Mouse (Mus musculus) brain, adult 2 months (tissue): ENCODE data around the gene Tfap2c.

ENCODE experiments used
- DNase-seq: peaks from one replicate; pipeline ENCODE4 v3.0.0; 2011; ENCODE audit warnings: low read depth, low spot score

Gene Tfap2c

DNA sequence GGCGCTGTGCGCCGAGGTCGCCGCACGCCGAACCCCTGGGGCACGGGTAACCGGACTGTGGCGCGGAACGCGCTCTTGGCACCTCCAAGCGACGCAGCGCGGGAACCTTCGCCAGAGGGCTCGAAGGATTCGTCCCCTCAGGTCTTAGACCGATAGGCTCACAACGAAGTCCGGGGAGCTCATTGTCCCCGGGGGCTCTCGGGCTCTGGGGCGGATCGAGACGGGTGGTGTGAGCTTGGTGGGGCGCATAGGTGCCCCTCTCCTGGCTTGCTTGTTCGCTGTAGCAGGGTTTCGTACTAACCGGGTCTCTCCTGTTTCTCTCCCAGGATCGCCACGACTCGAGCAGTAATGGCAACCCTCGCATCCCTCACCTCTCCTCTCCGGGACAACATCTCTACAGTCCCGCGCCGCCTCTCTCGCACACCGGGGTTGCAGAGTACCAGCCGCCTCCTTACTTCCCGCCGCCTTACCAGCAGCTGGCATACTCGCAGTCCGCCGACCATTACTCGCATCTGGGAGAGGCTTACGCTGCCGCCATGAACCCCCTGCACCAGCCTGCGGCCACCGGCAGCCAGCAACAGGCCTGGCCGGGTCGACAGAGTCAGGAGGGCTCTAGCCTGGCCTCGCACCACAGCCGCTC is 1.8 kb downstream of the Tfap2c start:
- DNase-seq, result no peak

DNA sequence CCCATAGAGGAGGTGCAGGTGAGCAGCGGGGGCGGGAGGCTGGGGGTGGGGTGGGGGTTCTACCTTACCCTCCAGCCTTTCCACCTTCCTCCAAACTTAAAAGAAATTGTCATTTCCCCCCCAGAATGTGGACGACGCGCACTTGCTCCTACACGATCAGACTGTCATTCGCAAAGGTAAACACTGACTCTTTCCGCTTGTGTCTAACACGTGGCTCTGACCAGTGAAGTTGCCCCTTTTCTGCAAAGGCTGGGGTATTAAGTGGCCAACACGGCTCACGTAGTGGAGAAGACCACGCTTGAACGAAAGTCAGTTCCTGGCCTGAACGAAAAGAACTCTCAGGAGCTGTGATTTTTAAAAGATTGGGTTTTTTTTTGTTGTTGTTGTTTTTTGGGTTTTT is 2.5 kb downstream of the Tfap2c start:
- DNase-seq, result no peak

DNA sequence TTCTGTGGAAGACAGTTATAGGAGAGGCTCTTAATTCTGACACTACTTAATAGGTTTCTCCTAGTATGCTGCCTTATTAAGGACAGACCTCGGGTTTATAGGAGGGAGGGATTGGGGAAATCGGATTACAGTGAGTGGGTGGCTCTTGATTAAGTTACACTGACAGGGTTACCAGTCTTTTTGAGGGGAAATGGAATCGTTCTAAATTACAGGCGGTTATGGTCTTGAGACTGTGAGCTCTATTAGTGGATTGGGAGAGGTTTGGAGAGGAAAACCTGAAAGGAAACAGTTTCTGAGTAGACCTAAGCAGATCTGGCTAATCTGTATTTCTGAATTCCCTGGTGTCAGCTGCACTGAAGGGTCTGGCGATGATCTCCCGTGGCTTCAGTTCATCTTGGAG is 3.3 kb downstream of the Tfap2c start:
- DNase-seq, result no peak

DNA sequence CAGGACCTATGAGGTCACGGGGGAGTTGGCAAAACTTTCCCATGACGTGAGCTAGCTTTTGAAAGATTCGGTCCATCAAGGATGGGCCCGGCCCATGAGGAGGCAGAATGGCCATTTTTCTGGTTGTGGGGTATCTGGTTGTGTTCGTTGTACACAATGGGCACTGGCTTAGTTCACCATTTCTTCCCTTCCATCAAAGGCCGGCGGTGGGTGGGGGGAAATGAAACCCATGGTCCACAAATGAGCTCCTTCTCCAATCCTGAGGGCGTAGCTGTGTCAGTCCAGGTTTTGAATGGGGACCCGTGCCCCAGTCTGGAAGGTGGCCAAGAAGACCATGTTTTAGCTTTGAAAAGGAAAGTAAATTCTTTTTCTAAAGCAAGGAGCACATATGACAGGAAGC is 4.8 kb downstream of the Tfap2c start:
- no peak for DNase-seq

DNA sequence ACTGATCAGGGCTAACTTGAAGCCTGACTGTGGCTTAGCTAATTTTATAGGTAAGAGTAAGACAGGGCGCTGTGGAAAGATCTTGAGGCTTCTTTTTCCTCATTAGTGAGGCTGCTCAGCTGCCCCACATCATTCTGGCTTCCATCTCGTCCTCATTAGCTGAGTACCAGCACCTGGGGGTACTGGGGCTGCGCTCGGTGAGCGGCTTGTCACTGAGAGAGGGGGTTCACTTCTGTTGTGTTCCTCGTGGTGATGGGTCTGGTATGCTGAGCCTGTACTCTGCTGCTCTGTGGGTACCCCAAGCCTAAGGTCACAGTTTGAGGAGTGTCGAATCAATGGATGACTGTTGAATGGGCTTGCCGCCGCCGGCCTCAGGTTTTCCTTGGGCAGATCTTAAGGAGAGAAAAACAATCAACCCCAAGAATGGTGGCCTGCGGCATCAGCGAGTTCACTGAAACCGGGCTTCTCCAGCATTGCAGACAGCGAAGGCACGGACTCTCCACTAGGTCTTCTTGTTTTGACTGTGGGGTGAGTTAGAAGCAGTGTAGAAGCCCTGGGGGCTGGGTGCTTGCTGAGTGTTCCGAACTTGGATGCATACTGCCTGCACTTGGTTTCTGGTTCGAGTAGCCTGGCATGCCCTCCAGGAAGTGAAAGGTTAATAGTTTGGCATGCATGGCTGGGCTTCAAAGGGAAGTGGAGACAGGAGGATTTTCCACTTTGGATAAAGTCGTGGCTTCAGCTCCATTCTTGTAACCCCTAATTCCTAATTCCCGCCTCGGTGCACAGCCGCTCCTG is 9.5 kb downstream of the Tfap2c start:
- DNase-seq, result no peak

DNA sequence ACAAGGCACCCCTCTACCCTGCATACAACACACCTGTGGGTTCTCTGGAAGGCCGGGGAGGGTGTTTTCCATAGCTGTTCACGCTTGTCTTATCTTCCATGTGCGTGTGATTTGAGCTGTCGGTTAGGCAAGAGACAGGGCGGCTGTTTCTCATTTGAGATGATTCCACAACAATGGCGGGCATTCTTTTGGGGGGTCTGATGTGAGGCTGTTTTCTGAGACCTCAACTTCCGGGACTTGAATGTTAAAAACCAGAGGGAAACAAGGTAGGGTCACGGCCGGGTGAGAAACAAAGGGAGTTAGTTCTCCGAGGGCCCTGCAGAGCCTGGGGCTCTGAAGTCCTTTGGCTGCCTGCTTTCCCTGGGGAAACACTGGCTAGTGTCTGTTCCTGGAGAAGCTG is 11.6 kb downstream of the Tfap2c start:
- no peak for DNase-seq

DNA sequence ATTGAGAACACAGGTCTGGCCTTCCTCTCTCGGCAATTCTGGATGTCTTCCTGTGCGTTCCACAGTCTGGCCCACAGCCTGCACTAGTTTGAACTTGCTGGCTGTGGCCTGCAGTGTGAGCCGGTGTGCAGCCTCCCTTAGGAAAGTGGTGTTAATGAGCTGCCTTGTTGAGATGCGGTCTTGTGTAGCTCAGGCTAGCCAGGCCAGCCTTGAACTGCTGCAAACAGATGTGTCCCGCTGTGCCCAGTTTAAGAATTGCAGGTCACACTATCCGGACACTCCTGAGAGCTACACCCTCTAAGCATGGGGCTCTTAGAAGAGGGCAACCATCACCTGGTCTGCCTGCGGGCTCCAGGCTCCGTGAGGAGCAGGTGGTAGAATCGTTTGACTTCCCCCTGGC is 18.4 kb downstream of the Tfap2c start:
- no peak for DNase-seq

DNA sequence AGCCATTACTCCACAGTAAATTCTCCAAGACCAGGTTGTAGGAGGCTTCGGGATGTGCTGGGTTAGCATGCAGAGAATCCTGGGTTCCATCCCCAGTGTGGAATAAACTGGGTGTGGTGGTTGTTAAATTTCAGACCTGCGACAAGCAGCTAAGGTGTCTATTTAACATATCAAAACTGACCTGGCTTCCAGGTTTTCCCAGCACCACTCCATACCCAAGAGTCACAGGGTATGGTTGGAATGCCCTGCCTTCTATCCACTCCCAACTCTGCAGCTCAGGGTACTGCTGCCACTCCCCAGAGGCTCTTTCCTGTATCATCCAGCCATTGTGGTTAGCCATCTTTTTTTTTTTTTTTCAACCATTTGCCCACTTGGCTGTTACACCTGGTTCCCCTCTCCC is 19.1 kb downstream of the Tfap2c start:
- DNase-seq, result no peak

DNA sequence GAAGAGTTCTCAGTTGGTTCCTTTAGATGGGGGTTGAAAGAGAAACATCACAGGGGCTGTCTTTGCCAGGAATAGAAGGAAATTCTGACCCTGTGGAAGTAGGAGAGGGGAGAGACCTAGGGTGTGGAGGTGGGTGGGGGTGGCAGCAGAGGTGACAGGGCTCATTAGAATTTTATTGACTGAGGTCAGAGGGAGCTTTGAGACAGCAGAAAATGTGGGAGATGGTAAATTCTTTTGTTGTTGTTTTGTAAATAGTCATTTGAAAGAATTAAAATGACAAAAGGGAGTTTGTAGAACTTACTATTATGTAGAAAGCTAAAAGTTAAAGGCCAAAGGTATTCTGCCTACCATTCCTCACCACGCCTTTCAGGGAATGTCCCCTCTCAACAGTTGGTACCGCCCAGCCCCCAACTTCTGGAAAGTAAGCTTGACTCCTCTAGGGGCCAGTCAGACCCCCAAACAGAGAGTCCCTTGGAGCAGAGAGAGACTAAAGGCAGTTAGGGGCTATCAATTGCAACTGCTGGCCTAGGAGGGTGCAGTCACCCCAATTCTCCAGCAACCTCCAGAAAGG is 27.9 kb downstream of the Tfap2c start:
- DNase-seq, result no peak

DNA sequence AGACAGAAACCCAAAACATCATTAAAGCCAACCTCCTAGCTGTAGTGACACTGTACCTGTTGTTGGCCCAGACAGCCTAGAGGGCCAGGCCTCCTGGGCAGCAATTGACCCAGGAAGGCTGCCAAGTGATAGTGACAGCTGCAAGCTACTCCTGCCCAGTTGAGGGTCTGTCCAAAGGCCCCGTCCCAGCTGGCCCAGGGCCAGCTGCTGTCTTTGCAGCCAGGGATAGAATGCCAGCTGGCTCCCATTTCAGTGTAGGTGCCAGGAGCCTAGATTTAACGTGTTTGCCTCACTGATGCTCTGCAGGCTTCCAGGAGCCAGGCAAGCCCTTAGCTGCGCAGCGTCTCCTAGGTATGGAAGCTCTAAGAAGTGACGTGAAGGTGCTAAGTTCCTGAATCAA is 29.8 kb downstream of the Tfap2c start:
- DNase-seq, result peak; percentile 4

DNA sequence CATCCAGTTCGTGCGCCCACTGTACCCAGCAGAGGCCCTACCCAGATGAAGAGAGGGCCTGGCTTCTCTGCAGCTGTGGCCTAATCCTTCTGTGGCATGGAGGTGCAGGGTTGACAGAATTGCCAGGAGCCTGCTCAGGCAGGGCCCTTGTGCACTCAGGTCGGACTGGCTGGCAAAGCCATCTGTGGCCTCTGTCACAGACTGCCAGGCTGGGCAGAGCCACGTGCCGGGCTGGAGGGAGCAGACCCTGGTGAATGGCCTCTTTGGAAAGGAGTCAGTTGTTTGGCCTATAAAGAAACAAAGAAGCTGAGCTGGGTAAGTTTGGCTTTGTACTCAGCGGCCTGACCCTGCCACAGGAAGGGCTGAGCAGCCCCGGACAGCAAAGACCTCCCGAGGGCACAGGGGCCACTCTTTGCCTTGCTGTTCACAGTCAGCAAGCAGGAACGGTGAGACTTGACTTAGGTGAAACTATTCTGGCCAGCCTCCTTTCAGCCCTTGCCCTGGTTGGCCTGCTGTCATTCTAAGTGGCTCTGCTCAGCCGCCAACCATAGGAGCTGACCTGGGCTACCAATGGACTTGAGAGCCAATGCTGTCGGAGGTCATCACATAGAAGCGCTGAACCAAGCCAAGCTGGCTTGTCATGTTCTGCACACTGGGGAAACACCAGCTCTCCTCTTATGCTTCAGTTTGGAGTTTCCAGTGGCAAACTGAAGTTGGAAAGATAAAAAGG is 31.3 kb downstream of the Tfap2c start:
- DNase-seq, result no peak

DNA sequence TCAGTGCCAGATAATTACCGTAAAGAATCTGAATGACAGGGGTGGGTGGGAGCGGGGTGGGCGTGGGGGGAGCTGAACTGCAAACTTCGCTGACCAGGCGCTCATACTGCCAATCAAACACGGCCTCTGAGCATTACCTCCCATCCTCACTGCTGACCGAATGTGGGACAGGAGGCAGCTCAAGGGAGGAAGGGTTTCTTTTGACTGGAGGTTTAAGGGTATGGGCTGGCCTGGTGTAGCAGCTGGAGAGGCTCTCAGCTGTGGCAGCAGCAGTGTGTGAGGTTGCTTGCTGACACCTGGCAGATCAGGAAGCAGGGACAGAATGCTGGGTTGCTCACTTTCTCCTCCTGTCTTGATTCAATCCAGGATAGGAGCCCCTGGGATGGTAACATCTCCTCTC is 33.9 kb downstream of the Tfap2c start:
- DNase-seq, result no peak

DNA sequence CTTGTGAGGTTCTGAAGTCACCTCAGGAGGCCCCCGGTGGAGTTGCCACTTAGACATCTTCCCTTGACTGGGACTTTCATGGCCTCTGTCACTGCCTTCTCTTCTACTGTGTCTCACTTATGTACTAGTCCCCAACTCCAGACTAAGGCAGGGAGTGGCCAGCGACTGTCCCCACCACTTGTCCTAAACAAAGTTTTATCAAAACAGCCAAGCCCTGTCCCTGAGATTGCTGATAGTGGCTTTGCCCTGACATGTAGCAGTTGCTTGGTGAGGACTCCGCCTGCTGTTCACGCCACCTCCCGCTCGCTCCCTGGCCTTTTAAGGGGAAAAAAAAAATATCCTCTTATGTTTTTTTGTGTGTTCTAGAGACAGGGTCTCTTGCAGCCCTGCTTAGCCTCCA is 35.9 kb downstream of the Tfap2c start:
- no peak for DNase-seq

DNA sequence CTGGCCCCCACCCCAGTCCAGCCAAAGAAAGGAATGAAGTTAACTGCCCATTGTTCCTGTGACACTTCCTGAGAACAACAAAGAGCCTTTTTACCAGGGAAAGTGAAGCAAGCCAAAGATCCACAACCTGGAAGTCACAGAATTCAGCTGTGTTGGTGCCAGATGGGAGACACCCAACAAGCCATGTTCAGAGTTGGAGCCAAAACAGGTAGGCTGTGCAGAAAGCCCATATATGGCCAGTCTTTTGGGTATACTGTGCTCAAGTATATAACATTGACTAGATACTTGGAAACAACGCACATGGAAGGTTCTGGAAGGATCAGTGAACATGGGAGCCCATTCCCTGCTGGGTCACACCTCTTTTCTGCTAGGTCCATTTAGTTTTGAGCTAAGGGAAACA is 39.7 kb downstream of the Tfap2c start:
- DNase-seq, result no peak

DNA sequence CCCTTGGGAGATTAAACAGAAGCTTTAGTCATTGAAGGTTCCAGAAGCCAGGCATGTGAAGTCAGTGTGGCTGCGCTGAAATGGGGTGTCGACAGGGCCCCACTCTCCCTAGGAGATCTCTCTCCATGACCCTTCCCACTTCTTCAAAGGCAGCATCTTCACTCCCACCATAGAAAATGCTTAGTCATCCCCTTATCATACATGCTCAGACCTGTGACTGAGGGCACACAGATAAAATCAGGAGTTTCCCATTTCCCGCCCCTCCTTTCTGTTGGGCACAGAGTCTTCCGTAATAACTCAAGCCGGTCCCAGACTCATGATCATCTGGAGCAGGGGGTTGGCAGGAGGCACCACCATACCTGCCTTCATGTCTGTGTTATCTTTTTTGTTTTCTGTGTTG is 41.4 kb downstream of the Tfap2c start:
- no peak for DNase-seq

DNA sequence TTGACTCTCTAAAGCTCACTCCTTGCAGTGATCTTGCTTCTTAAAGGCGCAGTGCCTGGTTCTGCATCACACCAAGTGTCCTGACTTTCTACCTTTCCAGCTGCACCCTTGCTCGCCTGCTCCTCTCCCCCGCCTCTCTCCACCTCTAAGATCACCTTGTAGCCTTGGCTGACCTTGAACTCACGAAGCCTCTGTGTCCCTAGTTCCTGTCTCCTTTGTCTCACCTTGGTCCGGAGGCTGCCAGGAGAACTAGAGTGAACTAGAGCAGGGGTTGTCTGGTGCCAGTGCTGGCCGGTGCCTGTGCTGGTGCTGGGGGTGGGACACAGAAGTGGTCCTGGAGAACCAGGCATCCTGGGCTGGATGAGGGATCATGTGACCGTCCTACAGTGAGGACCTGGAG is 44.9 kb downstream of the Tfap2c start:
- no peak for DNase-seq

DNA sequence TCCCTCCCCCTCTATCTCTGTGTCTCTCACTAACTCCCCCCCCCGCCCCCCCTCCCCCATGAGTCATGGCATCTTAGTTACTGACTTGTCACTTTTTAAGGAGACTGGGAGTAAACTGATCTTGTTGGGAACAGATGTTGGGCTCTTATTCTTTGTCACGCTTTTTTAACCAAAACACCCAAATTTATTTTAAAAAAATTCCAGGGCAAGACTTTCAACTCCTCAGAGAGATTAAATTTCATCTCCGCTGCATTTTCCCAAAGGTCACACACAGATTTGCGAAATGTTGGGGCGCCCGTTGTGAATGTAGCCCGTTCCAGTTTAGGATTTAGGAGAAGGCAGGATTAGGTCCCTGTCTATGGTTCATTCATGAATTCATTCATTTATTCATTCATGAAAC is 47.7 kb downstream of the Tfap2c start:
- no peak for DNase-seq

DNA sequence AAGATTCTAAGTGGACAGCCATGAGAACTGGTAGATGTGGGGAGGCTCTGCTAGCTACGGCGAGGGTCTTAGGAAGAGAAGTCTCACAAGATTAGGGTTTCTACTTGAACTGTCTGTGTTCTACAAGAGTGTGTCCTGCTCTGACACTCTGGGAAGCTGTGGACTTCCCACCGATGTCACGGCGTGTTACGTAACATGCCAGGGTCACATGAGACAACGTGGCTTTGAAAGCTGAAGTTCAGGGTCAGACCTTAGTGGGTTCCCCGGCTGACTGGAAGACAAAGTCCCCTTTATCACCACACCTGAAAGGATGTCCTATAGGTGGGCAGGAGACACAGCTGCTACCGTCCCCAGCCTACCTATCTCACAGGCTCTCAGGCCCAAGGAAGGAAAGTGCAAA is 48.5 kb downstream of the Tfap2c start:
- DNase-seq, result no peak

DNA sequence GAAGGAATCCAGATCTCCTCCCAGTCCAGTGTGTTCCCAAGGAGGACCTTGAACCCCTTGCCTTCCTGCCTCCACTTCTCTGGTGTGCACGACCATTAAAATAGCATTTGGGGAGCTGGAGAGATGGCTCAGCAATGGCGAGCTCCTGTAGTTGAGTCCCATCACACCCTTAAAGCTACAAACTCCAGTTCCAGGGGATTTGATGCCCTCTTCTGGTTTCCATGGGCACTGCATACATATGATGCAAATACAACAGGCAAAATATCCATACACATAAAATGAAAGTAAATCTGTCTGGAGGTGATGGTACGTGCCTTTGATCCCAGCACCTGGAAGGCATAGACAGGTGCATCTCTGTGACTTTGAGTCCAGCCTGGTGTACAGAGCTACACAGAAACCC is 55.2 kb downstream of the Tfap2c start:
- DNase-seq, result no peak

DNA sequence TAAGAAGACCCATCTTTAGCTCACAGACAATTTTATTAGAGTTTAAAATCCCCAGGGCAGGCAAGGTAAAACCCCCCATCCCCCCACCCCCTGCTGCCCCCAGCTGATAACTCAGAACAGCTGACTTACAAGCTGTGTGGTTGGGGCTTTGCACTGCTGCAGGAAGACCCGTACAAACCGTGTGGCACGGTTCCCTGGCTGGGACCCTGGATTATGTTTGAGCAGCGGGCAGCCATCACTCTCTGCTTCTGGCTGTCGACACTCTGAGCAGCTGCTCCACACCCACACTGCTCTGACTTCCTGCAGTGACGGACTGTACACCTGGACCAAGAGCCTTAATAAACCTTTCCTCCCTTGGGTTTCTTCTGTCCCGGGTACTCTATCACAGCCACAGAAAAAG is 56.2 kb downstream of the Tfap2c start:
- no peak for DNase-seq

DNA sequence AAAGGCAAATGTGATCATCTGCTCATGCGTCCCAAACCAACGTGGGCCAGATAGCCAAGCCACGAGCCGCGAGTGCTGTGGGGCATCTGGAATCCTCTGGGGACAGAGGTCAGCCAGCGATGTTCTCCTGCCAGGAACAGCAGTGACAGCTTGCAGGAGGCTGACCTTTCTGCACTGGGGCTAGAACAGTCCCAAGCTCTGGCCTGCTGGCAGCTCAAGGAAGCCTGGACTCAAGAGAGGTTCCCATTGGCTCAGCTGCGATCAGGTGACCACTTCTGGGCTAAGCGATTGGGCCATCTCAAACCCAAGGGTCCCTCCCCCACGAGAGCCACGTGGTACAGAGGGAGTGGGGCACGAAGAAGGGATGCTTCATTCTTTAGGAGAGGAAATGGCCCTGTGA is 58.3 kb downstream of the Tfap2c start:
- no peak for DNase-seq
